Mouse (Mus musculus): ENCODE measurements around the gene Rilp. TPM values are rescaled to one million over a fixed set of nuclear protein-coding genes. Genes with fewer than 3 reads are reported as not detected.
"Not testable (repeated sequence)": the region's sequence is repeated elsewhere in the genome, so short reads cannot be mapped to it uniquely, and the experiment has no call there.

The Rilp gene
- polyA plus RNA-seq, 2 experiments, result 1.6 to 2.0 TPM

DNA sequence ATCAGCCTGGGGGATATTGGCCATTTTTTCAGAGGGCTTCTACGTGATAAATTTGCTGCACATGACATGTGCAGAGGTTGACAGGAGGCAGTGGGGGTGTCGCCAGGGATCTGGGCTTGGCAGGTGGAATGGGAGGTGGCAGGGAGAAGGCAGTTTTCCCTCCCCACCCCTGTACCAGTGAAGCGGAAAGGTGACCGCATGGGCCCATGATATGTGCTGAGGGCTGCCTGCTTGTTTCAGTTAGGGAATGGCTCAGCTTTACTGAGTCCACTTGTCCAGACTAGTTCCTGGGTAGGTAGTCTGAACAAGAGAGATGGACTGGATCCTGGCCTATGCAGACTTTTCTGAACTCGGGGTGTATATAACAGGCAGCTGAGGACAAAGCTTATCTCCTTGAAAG is 41.4 kb downstream of the Rilp start:
- 79% methylated on average over 5 of the region's 5 CpGs for WGBS (ENCODE audit: insufficient replicate concordance)
- H3K36me3 ChIP-seq (replicated peaks; ENCODE audit: control insufficient read depth, insufficient read depth, low read depth), result no peaks in the 10 kb centered on the region
- no peaks in the 10 kb centered on the region for H3K9me3 ChIP-seq (ENCODE audit: control insufficient read depth, low read length)
- H3K4me2 ChIP-seq (ENCODE audit: low read depth), result no peak overlapping the region
- H3K9ac ChIP-seq (replicated peaks), result no peak overlapping the region
- no peaks in the 10 kb centered on the region for H3K27me3 ChIP-seq (ENCODE audit: control insufficient read depth, insufficient read depth, low read length)
- no peak overlapping the region for H3K4me3 ChIP-seq (ENCODE audit: insufficient read depth in 1 of 2, low read depth in 2 of 2, low read length in 2 of 2)
- DNase-seq (ENCODE audit: low read depth in 3 of 3, low spot score in 3 of 3) (no peak), ATAC-seq (ENCODE audit: insufficient read depth) (no peak)
- peaks cover 4 to 16% of the 10 kb centered on the region in 2 experiments for H3K4me1 ChIP-seq (replicated peaks; ENCODE audit: control insufficient read depth in 2 of 2, insufficient read depth in 2 of 2, low read length in 1 of 2)
- no peak for TF ChIP-seq CTCF (IDR thresholded peaks at IDR 0.05; ENCODE audit: low read depth)
- no peak for TF ChIP-seq EP300 (IDR thresholded peaks at IDR 0.05; ENCODE audit: low read depth)
- H3K27ac ChIP-seq, result no peak overlapping the region

DNA sequence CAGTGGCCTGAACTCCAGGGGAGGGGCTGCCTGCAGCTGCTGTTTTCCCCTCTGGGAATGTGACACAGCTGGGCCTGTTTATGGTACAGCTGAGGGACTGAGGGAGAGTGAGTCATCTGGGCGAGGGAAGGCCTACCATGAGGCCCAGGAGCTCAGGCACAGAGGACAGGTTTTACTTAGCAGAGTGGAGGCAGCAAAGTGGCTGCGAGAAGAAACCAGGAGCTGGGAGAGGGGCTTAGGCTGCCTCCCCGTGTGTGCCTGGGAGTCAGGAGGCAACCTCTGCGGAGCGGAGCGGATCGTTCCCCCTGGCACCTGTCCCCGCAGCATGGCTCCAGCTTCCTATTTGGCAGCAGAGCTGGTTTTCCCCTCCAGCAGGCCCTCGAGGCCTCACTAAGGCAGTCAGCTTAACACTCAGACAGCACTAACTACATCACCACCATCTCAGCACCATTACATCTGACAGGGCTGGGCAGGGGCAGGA is 42.1 kb downstream of the Rilp start:
- no peaks in the 10 kb centered on the region for H3K27me3 ChIP-seq (ENCODE audit: control insufficient read depth, insufficient read depth, low read length)
- 80% methylated on average over 9 of the region's 9 CpGs for WGBS (ENCODE audit: insufficient replicate concordance)
- H3K9me3 ChIP-seq (ENCODE audit: control insufficient read depth, low read length), result no peaks in the 10 kb centered on the region
- H3K4me3 ChIP-seq (ENCODE audit: insufficient read depth in 1 of 2, low read depth in 2 of 2, low read length in 2 of 2), result no peak overlapping the region
- H3K4me1 ChIP-seq (replicated peaks; ENCODE audit: control insufficient read depth in 2 of 2, insufficient read depth in 2 of 2, low read length in 1 of 2), result peaks cover 0 to 9% of the 10 kb centered on the region in 2 experiments; a peak in 2 of 4 replicates
- no peaks in the 10 kb centered on the region for H3K36me3 ChIP-seq (replicated peaks; ENCODE audit: control insufficient read depth, insufficient read depth, low read depth)
- no peak for TF ChIP-seq CTCF (IDR thresholded peaks at IDR 0.05; ENCODE audit: low read depth)
- TF ChIP-seq EP300 (IDR thresholded peaks at IDR 0.05; ENCODE audit: low read depth), result no peak
- DNase-seq (ENCODE audit: low read depth in 3 of 3, low spot score in 3 of 3) (no peak), ATAC-seq (ENCODE audit: insufficient read depth) (no peak)
- H3K27ac ChIP-seq, result no peak overlapping the region
- H3K4me2 ChIP-seq (ENCODE audit: low read depth), result no peak overlapping the region
- no peak overlapping the region for H3K9ac ChIP-seq (replicated peaks)

DNA sequence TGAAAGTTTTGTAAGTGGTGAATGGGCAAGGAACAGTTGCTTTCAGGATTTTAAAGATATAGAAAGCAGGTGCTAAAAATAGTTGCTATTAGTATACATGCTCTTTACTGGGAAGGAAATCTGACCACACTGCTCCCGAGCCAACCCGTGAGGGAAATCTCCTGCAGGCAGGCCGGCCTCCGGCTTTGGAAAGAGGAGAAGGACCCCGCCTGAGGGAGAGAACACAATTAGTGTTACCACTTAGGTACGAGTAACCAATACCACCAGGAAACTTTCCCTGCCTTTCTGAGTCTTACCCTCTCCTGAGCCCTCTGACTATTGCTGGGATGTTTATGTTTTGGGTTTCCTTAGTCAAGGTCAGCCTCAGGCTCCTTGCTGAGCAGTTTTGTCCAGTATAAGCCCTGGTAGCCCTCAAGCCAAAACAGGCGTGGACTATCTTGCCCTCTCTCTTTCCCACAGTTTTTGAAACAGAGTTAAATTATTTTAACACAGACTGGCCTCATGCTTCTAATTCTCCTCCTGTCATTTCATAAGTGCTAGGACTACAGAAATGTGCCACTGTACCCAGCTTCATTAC is 43.1 kb downstream of the Rilp start:
- WGBS (ENCODE audit: insufficient replicate concordance), result 58% methylated on average over 7 of the region's 7 CpGs
- no peaks in the 10 kb centered on the region for H3K9me3 ChIP-seq (ENCODE audit: control insufficient read depth, low read length)

DNA sequence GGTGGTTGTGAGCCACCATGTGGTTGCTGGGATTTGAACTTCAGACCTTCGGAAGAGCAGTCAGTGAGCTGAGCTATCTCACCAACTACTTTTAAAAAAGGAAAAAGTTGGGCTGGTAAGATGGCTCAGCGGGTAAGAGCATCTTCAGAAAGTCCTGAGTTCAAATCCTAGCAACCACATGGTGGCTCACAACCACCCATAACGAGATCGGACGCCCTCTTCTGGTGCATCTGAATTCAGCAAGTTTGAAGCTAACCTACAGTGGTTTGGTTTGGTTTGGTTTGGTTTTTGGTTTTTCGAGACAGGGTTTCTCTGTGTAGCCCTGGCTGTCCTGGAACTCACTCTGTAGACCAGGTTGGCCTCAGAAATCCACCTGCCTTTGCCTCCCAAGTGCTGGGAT is 46.1 kb downstream of the Rilp start:
- H3K9me3 ChIP-seq (ENCODE audit: control insufficient read depth, low read length); H3K9ac ChIP-seq (replicated peaks); H3K27ac ChIP-seq; ATAC-seq (ENCODE audit: insufficient read depth); H3K4me1 ChIP-seq (replicated peaks; ENCODE audit: control insufficient read depth in 2 of 2, insufficient read depth in 2 of 2, low read length in 1 of 2); DNase-seq (ENCODE audit: low read depth in 3 of 3, low spot score in 3 of 3); H3K4me2 ChIP-seq (ENCODE audit: low read depth); H3K4me3 ChIP-seq (ENCODE audit: insufficient read depth in 1 of 2, low read depth in 2 of 2, low read length in 2 of 2); H3K27me3 ChIP-seq (ENCODE audit: control insufficient read depth, insufficient read depth, low read length); H3K36me3 ChIP-seq (replicated peaks; ENCODE audit: control insufficient read depth, insufficient read depth, low read depth): not testable (repeated sequence)
- 76% methylated on average over 6 of the region's 6 CpGs for WGBS (ENCODE audit: insufficient replicate concordance)

More for the DNA sequence above, 43.1 kb downstream of the Rilp start:
- H3K27me3 ChIP-seq (ENCODE audit: control insufficient read depth, insufficient read depth, low read length), result no peaks in the 10 kb centered on the region
- peaks cover 0 to 7% of the 10 kb centered on the region in 2 experiments; a peak in 1 of 4 replicates for H3K4me1 ChIP-seq (replicated peaks; ENCODE audit: control insufficient read depth in 2 of 2, insufficient read depth in 2 of 2, low read length in 1 of 2)
- TF ChIP-seq EP300 (IDR thresholded peaks at IDR 0.05; ENCODE audit: low read depth) (no peak), CTCF (IDR thresholded peaks at IDR 0.05; ENCODE audit: low read depth) (no peak)
- DNase-seq (ENCODE audit: low read depth in 3 of 3, low spot score in 3 of 3), result no peak
- no peak overlapping the region for H3K4me3 ChIP-seq (ENCODE audit: insufficient read depth in 1 of 2, low read depth in 2 of 2, low read length in 2 of 2)
- H3K4me2 ChIP-seq (ENCODE audit: low read depth), result no peak overlapping the region
- no peak for ATAC-seq (ENCODE audit: insufficient read depth)
- no peaks in the 10 kb centered on the region for H3K36me3 ChIP-seq (replicated peaks; ENCODE audit: control insufficient read depth, insufficient read depth, low read depth)
- H3K27ac ChIP-seq, result no peak overlapping the region
- no peak overlapping the region for H3K9ac ChIP-seq (replicated peaks)

DNA sequence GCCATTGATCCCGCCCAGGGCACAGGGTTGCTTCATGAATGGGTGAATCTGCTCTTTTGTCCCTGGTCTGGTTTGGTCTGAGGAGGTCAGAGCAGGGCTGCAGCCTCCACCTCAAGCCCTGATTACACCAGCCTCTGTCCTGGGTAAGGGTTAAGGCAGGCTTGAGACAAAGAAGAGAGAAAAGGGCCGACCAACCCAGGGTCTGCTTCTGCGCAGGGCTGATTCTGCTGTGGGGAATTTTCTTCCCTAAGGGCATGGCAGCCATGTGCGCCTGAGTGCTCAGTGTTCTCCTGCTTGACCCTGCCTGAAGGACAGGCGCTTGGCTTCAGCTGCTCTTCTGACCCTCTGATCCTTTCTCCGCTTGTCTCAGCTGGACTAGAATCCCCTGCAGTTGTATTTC is 47.2 kb downstream of the Rilp start:
- WGBS (ENCODE audit: insufficient replicate concordance), result 79% methylated on average over 6 of the region's 6 CpGs

More for the DNA sequence above, 47.2 kb downstream of the Rilp start:
- no peak overlapping the region for H3K4me2 ChIP-seq (ENCODE audit: low read depth)
- H3K36me3 ChIP-seq (replicated peaks; ENCODE audit: control insufficient read depth, insufficient read depth, low read depth), result no peaks in the 10 kb centered on the region
- TF ChIP-seq CTCF (IDR thresholded peaks at IDR 0.05; ENCODE audit: low read depth) (no peak), EP300 (IDR thresholded peaks at IDR 0.05; ENCODE audit: low read depth) (no peak)
- no peaks in the 10 kb centered on the region for H3K27me3 ChIP-seq (ENCODE audit: control insufficient read depth, insufficient read depth, low read length)
- H3K9me3 ChIP-seq (ENCODE audit: control insufficient read depth, low read length), result no peaks in the 10 kb centered on the region
- DNase-seq (ENCODE audit: low read depth in 3 of 3, low spot score in 3 of 3) (no peak), ATAC-seq (ENCODE audit: insufficient read depth) (no peak)
- no peak overlapping the region for H3K9ac ChIP-seq (replicated peaks)
- H3K4me3 ChIP-seq (ENCODE audit: insufficient read depth in 1 of 2, low read depth in 2 of 2, low read length in 2 of 2), result no peak overlapping the region
- H3K4me1 ChIP-seq (replicated peaks; ENCODE audit: control insufficient read depth in 2 of 2, insufficient read depth in 2 of 2, low read length in 1 of 2), result no peaks in the 10 kb centered on the region
- H3K27ac ChIP-seq, result no peak overlapping the region

All from liver, embryonic 14.5 days (tissue).